Mouse (Mus musculus) lung, postnatal 0 days (tissue): ENCODE measurements around the gene Lsmem1. TPM values are rescaled to one million over a fixed set of nuclear protein-coding genes. Genes with fewer than 3 reads are reported as not detected.

Source experiments
- ATAC-seq: fragments of 200-750 bp; cut with Nextera tagmentation; 2 replicates; pipeline ENCODE4 v1.8.0; 2017; ENCODE audit warnings: moderate library complexity
- DNase-seq: peaks from one replicate; pipeline ENCODE4 v3.0.0-alpha.2; 2016; ENCODE audit warnings: low spot score
- H3K27ac ChIP-seq: fragments of 300-500 bp; sonication (generic); 2 replicates; pipeline ENCODE4 v1.5.1; 2014; ENCODE audit warnings: antibody characterized with exemption, mild to moderate bottlenecking, low read length, mixed read lengths
- H3K27me3 ChIP-seq: fragments of 300-500 bp; sonication (generic); replicated peaks from 2 replicates; pipeline ENCODE4 v1.6.1; 2014; ENCODE audit warnings: low read length, mixed read lengths; ENCODE audit not compliant: insufficient read depth
- H3K36me3 ChIP-seq: fragments of 300-500 bp; sonication (generic); 2 replicates; pipeline ENCODE4 v1.6.1; 2014; ENCODE audit warnings: low read length, mixed read lengths; ENCODE audit not compliant: insufficient read depth
- H3K4me1 ChIP-seq: fragments of 300-500 bp; sonication (generic); 2 replicates; pipeline ENCODE4 v1.6.1; 2014; ENCODE audit warnings: antibody characterized with exemption, low read depth, low read length, mixed read lengths; ENCODE audit not compliant: insufficient read depth
- H3K4me2 ChIP-seq: fragments of 300-500 bp; sonication (generic); replicated peaks from 2 replicates; pipeline ENCODE4 v1.6.1; 2014; ENCODE audit warnings: low read depth, mild to moderate bottlenecking, low read length, moderate library complexity, mixed read lengths
- H3K4me3 ChIP-seq: fragments of 300-500 bp; sonication (generic); 2 replicates; pipeline ENCODE4 v1.5.1; 2014; ENCODE audit warnings: low read depth, low read length
- H3K9ac ChIP-seq: fragments of 300-500 bp; sonication (generic); replicated peaks from 2 replicates; pipeline ENCODE4 v1.6.1; 2014; ENCODE audit warnings: low read depth, mild to moderate bottlenecking
- H3K9me3 ChIP-seq: fragments of 300-500 bp; sonication (generic); 2 replicates; pipeline ENCODE4 v1.6.1; 2016; ENCODE audit warnings: low read length, mixed read lengths
- CTCF ChIP-seq: IDR thresholded peaks from 2 replicates; pipeline ENCODE4 v1.5.1; 2016; ENCODE audit warnings: antibody characterized with exemption, mild to moderate bottlenecking
- EP300 ChIP-seq: IDR thresholded peaks from 2 replicates; pipeline ENCODE4 v1.6.1; 2016; ENCODE audit warnings: antibody characterized with exemption, mild to moderate bottlenecking, control low read depth
- WGBS: fragments of 180-500 bp; shearing (Covaris S2); extraction: QIAGEN DNeasy Blood & Tissue Kit; methylation state at CpG from one replicate; pipeline ENCODE4 v1.1.7; 2014; 5-methylcytosine and 5-hydroxymethylcytosine counted together
- polyA plus RNA-seq: library from polyadenylated mRNA; unstranded; fragments of >200 nt; fragmentation: Nextera tagmentation; extraction: Ambion mirVana; gene quantifications from 2 replicates; pipeline ENCODE4 v1.2.1, GENCODE M21; 2015

The Lsmem1 gene
- polyA plus RNA-seq, 1 experiment from 2014 or later, result 0.16 TPM

- peak overlapping the region; percentile 43; the same call in 1 of the 2 replicates for H3K27ac ChIP-seq
- no peaks in the 10 kb centered on the region for H3K9me3 ChIP-seq
- no peaks in the 10 kb centered on the region for H3K27me3 ChIP-seq
- ATAC-seq, result peak; percentile 59
- no peak overlapping the region for H3K4me3 ChIP-seq
- 80% methylated on average over 7 of the region's 7 CpGs for WGBS
- no peak overlapping the region for H3K9ac ChIP-seq
- TF ChIP-seq CTCF (no peak), EP300 (peak; percentile 77)
- DNase-seq, result peak; percentile 68
- H3K36me3 ChIP-seq, result peaks cover 11% of the 10 kb centered on the region; the same call in 1 of the 2 replicates
- H3K4me2 ChIP-seq, result no peak overlapping the region
- H3K4me1 ChIP-seq, result no peaks in the 10 kb centered on the region
These were observed 3.1 kb upstream of the Lsmem1 start for GRCm38 (mm10) chr12:40202161-40203035.

DNA sequence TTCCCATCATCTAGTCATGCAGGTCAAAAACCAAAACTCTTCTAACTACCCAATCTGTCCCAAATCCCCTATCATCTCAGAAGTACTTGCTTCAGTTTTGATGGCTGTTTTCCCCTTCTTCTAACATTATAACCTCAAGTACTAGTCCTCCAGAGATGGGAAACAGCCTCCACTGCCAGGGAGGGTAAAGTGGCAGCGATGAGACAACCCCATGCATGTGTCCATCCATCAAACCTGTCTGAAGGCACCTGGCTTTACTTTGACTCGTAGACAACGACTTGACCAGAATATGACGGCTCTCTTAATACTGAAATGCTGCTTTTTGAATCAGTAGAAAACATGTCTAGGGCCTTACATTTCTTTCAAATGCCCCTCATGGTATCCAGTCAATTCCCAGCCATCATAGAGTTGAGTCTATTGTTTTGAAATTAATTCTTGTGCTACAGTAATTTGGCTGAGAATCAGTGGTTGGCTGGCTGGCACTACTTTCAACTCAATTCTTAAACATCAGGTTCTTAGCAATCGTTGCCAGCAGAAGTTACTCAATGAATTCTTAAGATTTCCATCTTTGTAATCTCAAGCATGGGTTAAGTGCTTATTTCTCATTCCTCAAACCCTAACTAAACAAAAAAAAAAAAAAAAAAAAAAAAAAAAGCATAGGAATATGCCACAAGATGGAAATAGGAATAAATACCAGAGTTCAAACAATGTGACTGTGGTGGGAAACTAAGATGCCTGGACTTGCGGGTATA lies 1.4 kb upstream of the Lsmem1 start:
- no peaks in the 10 kb centered on the region for H3K27me3 ChIP-seq
- H3K36me3 ChIP-seq, result peaks cover 10% of the 10 kb centered on the region; the same call in 1 of the 2 replicates
- H3K4me1 ChIP-seq, result no peaks in the 10 kb centered on the region
- DNase-seq, result peak; percentile 72
- whole genome bisulfite sequencing, result 63% methylated on average over 6 of the region's 6 CpGs
- H3K4me2 ChIP-seq, result no peak overlapping the region
- ATAC-seq, result peak; percentile 32
- H3K9me3 ChIP-seq, result no peaks in the 10 kb centered on the region
- no peak overlapping the region for H3K9ac ChIP-seq
- no peak for TF ChIP-seq CTCF
- peak; percentile 61 for TF ChIP-seq EP300
- no peak overlapping the region for H3K4me3 ChIP-seq
- peak overlapping the region; percentile 15; the same call in 1 of the 2 replicates for H3K27ac ChIP-seq

GRCm38 (mm10) chr12:40199795-40200402 lies 609 bp upstream of the Lsmem1 start:
- TF ChIP-seq EP300 (no peak), CTCF (peak; percentile 87)
- WGBS, result 40% methylated on average over 7 of the region's 7 CpGs
- Histone ChIP-seq H3K36me3 (peaks cover 5% of the 10 kb centered on the region; the same call in 1 of the 2 replicates), H3K27ac (no peak overlapping the region), H3K27me3 (no peaks in the 10 kb centered on the region), H3K4me1 (no peaks in the 10 kb centered on the region), H3K9me3 (no peaks in the 10 kb centered on the region), H3K4me3 (no peak overlapping the region), H3K4me2 (no peak overlapping the region), H3K9ac (no peak overlapping the region)
- peak; percentile 44; the same call in 1 of the 2 replicates for ATAC-seq
- peak; percentile 60 for DNase-seq

DNA sequence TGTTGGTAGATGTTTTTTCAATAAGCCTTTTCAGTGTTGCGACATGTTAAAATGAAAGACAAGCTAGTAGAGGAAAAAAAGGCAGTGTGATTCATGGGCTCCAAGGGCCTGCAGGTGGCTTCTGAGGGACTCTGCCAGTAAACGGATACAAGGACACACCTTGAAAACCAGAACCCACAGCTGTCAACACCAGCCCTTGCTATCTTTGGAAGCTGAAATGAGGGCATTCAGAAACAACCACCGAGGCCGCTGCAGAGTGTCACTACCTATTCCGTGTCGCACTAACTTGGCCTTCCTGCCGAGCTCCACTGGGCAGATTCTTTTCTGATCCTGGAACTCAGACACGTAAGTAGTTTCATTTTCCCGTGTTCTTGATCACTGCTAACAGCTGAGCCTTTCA lies 863 bp downstream of the Lsmem1 start:
- ATAC-seq, result no peak

DNA sequence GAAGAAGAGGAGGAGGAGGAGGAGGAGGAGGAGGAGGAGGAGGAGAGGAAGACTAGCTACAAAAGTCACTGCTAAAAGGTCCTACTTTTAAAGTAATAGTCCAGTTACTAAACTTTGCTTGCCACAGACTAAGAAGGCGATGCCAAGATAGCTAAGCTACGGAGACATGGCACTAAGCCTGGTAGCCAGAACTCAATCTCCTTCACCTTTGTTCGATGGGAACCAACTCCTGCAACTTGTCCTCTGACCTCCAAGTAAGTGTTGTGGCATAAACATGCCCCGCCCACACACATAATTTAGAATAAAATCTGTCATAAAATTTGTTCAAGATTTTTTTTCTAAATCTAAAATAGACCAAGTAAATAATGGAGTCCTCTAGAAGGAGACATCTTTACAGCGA lies 1.3 kb downstream of the Lsmem1 start:
- no peaks in the 10 kb centered on the region for H3K27me3 ChIP-seq
- ATAC-seq (no peak), DNase-seq (peak; percentile 15)
- H3K27ac ChIP-seq, result no peak overlapping the region
- no peaks in the 10 kb centered on the region for H3K9me3 ChIP-seq
- no peaks in the 10 kb centered on the region for H3K36me3 ChIP-seq
- no peak overlapping the region for H3K4me3 ChIP-seq
- no peak overlapping the region for H3K9ac ChIP-seq
- H3K4me1 ChIP-seq, result no peaks in the 10 kb centered on the region
- H3K4me2 ChIP-seq, result no peak overlapping the region
- WGBS, result 72% methylated on average over 5 of the region's 5 CpGs
- no peak for TF ChIP-seq CTCF
- TF ChIP-seq EP300, result no peak

More for the DNA sequence above, 863 bp downstream of the Lsmem1 start:
- no peak overlapping the region for H3K4me3 ChIP-seq
- no peak overlapping the region for H3K27ac ChIP-seq
- H3K4me1 ChIP-seq, result no peaks in the 10 kb centered on the region
- H3K36me3 ChIP-seq, result no peaks in the 10 kb centered on the region
- no peaks in the 10 kb centered on the region for H3K9me3 ChIP-seq
- DNase-seq, result no peak
- no peak for TF ChIP-seq EP300
- no peak for TF ChIP-seq CTCF
- WGBS, result 75% methylated on average over 9 of the region's 9 CpGs
- no peaks in the 10 kb centered on the region for H3K27me3 ChIP-seq
- H3K4me2 ChIP-seq, result no peak overlapping the region
- H3K9ac ChIP-seq, result no peak overlapping the region

DNA sequence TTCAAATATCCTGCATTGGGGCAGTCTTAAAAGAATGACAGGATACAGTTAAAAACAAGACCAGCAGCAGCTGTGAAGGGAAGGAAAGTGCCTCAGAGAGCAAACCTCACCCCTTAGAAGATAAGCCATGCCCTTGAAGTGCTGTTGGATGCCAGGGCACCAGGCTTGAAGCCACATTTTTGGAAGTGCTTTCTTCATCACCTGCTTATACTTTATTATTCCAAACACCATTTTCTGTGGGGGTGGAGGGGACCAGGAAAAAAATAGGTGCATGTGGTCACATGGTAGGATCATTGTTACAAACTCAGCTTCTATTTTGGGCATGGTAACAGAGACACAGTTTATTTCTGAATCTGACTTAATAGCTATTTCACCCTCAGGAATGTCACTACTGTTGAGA lies 1.8 kb downstream of the Lsmem1 start:
- Histone ChIP-seq H3K4me3 (no peak overlapping the region), H3K4me1 (no peaks in the 10 kb centered on the region), H3K9ac (no peak overlapping the region), H3K9me3 (no peaks in the 10 kb centered on the region), H3K36me3 (no peaks in the 10 kb centered on the region), H3K4me2 (no peak overlapping the region), H3K27me3 (no peaks in the 10 kb centered on the region), H3K27ac (no peak overlapping the region)
- no peak for TF ChIP-seq CTCF
- TF ChIP-seq EP300, result no peak
- ATAC-seq (no peak), DNase-seq (peak; percentile 27)
